Mouse (Mus musculus): ENCODE results near the gene Txk. TPM values are rescaled to one million over a fixed set of nuclear protein-coding genes. Genes with fewer than 3 reads are reported as not detected.

The Txk gene
- polyA plus RNA-seq, 1 experiment: not detected

GRCm38 (mm10) chr5:72736868-72737267 lies 15.7 kb downstream of the Txk start:
- Histone ChIP-seq H3K4me3 (ENCODE audit: insufficient read depth, low read depth, low read length) (no peak overlapping the region), H3K27ac (ENCODE audit: insufficient read depth, low read depth, low read length) (no peak overlapping the region), H3K4me1 (ENCODE audit: control insufficient read depth, insufficient read depth, low read length) (no peaks in the 10 kb centered on the region)
- TF ChIP-seq POLR2A (IDR thresholded peaks at IDR 0.05; ENCODE audit: insufficient read depth, low read depth, low read length) (no peak), CTCF (IDR thresholded peaks at IDR 0.05; ENCODE audit: insufficient read depth, low read depth, low read length) (no peak)
- WGBS: 79% methylated on average over 7 of the region's 7 CpGs

GRCm38 (mm10) chr5:72736437-72736836 lies 16.1 kb downstream of the Txk start:
- Histone ChIP-seq H3K4me1 (ENCODE audit: control insufficient read depth, insufficient read depth, low read length) (no peaks in the 10 kb centered on the region), H3K4me3 (ENCODE audit: insufficient read depth, low read depth, low read length) (no peak overlapping the region), H3K27ac (ENCODE audit: insufficient read depth, low read depth, low read length) (no peak overlapping the region)
- WGBS: 66% methylated on average over 8 of the region's 8 CpGs
- TF ChIP-seq POLR2A (IDR thresholded peaks at IDR 0.05; ENCODE audit: insufficient read depth, low read depth, low read length) (no peak), CTCF (IDR thresholded peaks at IDR 0.05; ENCODE audit: insufficient read depth, low read depth, low read length) (no peak)

GRCm38 (mm10) chr5:72735763-72736162 lies 16.8 kb downstream of the Txk start:
- Histone ChIP-seq H3K4me3 (ENCODE audit: insufficient read depth, low read depth, low read length) (no peak overlapping the region), H3K4me1 (ENCODE audit: control insufficient read depth, insufficient read depth, low read length) (no peaks in the 10 kb centered on the region), H3K27ac (ENCODE audit: insufficient read depth, low read depth, low read length) (no peak overlapping the region)
- WGBS: 28% methylated on average over 7 of the region's 7 CpGs
- TF ChIP-seq POLR2A (IDR thresholded peaks at IDR 0.05; ENCODE audit: insufficient read depth, low read depth, low read length): no peak
- TF ChIP-seq CTCF (IDR thresholded peaks at IDR 0.05; ENCODE audit: insufficient read depth, low read depth, low read length): no peak

- no peak for TF ChIP-seq POLR2A (IDR thresholded peaks at IDR 0.05; ENCODE audit: insufficient read depth, low read depth, low read length)
- TF ChIP-seq CTCF (IDR thresholded peaks at IDR 0.05; ENCODE audit: insufficient read depth, low read depth, low read length): no peak
- no peaks in the 10 kb centered on the region for H3K4me1 ChIP-seq (ENCODE audit: control insufficient read depth, insufficient read depth, low read length)
- H3K27ac ChIP-seq (ENCODE audit: insufficient read depth, low read depth, low read length): no peak overlapping the region
- WGBS: 93% methylated on average over 1 of the region's 1 CpGs
- H3K4me3 ChIP-seq (ENCODE audit: insufficient read depth, low read depth, low read length): no peak overlapping the region
Observed at GRCm38 (mm10) chr5:72732885-72733284, 19.7 kb downstream of the Txk start.

GRCm38 (mm10) chr5:72725404-72725803 lies 27.2 kb downstream of the Txk start:
- Histone ChIP-seq H3K4me3 (ENCODE audit: insufficient read depth, low read depth, low read length) (no peak overlapping the region), H3K27ac (ENCODE audit: insufficient read depth, low read depth, low read length) (no peak overlapping the region), H3K4me1 (ENCODE audit: control insufficient read depth, insufficient read depth, low read length) (no peaks in the 10 kb centered on the region)
- 76% methylated on average over 3 of the region's 3 CpGs for WGBS
- TF ChIP-seq CTCF (IDR thresholded peaks at IDR 0.05; ENCODE audit: insufficient read depth, low read depth, low read length): no peak
- no peak for TF ChIP-seq POLR2A (IDR thresholded peaks at IDR 0.05; ENCODE audit: insufficient read depth, low read depth, low read length)

GRCm38 (mm10) chr5:72723429-72723828 lies 29.1 kb downstream of the Txk start:
- no peaks in the 10 kb centered on the region for H3K4me1 ChIP-seq (ENCODE audit: control insufficient read depth, insufficient read depth, low read length)
- H3K4me3 ChIP-seq (ENCODE audit: insufficient read depth, low read depth, low read length): no peak overlapping the region
- TF ChIP-seq POLR2A (IDR thresholded peaks at IDR 0.05; ENCODE audit: insufficient read depth, low read depth, low read length) (no peak), CTCF (IDR thresholded peaks at IDR 0.05; ENCODE audit: insufficient read depth, low read depth, low read length) (no peak)
- H3K27ac ChIP-seq (ENCODE audit: insufficient read depth, low read depth, low read length): no peak overlapping the region
- WGBS: 78% methylated on average over 2 of the region's 2 CpGs

GRCm38 (mm10) chr5:72720587-72720986 lies 32.0 kb downstream of the Txk start:
- WGBS: 62% methylated on average over 7 of the region's 7 CpGs
- H3K27ac ChIP-seq (ENCODE audit: insufficient read depth, low read depth, low read length): no peak overlapping the region
- no peak for TF ChIP-seq CTCF (IDR thresholded peaks at IDR 0.05; ENCODE audit: insufficient read depth, low read depth, low read length)
- no peak for TF ChIP-seq POLR2A (IDR thresholded peaks at IDR 0.05; ENCODE audit: insufficient read depth, low read depth, low read length)
- H3K4me1 ChIP-seq (ENCODE audit: control insufficient read depth, insufficient read depth, low read length): no peaks in the 10 kb centered on the region
- H3K4me3 ChIP-seq (ENCODE audit: insufficient read depth, low read depth, low read length): no peak overlapping the region

- 28% methylated on average over 4 of the region's 4 CpGs for WGBS
- Histone ChIP-seq H3K4me1 (ENCODE audit: control insufficient read depth, insufficient read depth, low read length) (peaks cover 3% of the 10 kb centered on the region; the same call in 1 of the 2 replicates), H3K27ac (ENCODE audit: insufficient read depth, low read depth, low read length) (no peak overlapping the region), H3K4me3 (ENCODE audit: insufficient read depth, low read depth, low read length) (no peak overlapping the region)
- TF ChIP-seq POLR2A (IDR thresholded peaks at IDR 0.05; ENCODE audit: insufficient read depth, low read depth, low read length) (no peak), CTCF (IDR thresholded peaks at IDR 0.05; ENCODE audit: insufficient read depth, low read depth, low read length) (no peak)
Observed at GRCm38 (mm10) chr5:72710572-72711278, 41.9 kb downstream of the Txk start.

GRCm38 (mm10) chr5:72709976-72710375 lies 42.6 kb downstream of the Txk start:
- WGBS: 96% methylated on average over 9 of the region's 9 CpGs
- Histone ChIP-seq H3K27ac (ENCODE audit: insufficient read depth, low read depth, low read length) (no peak overlapping the region), H3K4me1 (ENCODE audit: control insufficient read depth, insufficient read depth, low read length) (peaks cover 3% of the 10 kb centered on the region; the same call in 1 of the 2 replicates), H3K4me3 (ENCODE audit: insufficient read depth, low read depth, low read length) (no peak overlapping the region)
- TF ChIP-seq POLR2A (IDR thresholded peaks at IDR 0.05; ENCODE audit: insufficient read depth, low read depth, low read length): no peak

Measured in olfactory bulb, adult 2 months (tissue).